Mouse (Mus musculus) heart, embryonic 12.5 days (tissue): ENCODE measurements at regions not wholly inside any gene's neighbourhood (a gene's known extent, or its start where the extent isn't known, plus 50 kb on each side); places are given as distances from the start of the nearest gene placed in this dataset.

Experiments
- ATAC-seq: fragments of 200-750 bp; cut with Nextera tagmentation; 2 replicates; pipeline ENCODE4 v1.8.0; 2017; ENCODE audit warnings: moderate TSS enrichment, moderate library complexity; ENCODE audit not compliant: insufficient number of reproducible peaks, low FRiP score
- H3K27ac ChIP-seq: fragments of 300-500 bp; sonication (generic); 2 replicates; pipeline ENCODE4 v1.5.1; 2016; ENCODE audit warnings: mild to moderate bottlenecking, moderate library complexity; ENCODE audit not compliant: poor library complexity, severe bottlenecking
- H3K27me3 ChIP-seq: fragments of 300-500 bp; sonication (generic); replicated peaks from 2 replicates; pipeline ENCODE4 v1.6.1; 2016; ENCODE audit warnings: mild to moderate bottlenecking, moderate library complexity
- H3K36me3 ChIP-seq: fragments of 300-500 bp; sonication (generic); 2 replicates; pipeline ENCODE4 v1.6.1; 2016; ENCODE audit warnings: mild to moderate bottlenecking, moderate library complexity
- H3K4me1 ChIP-seq: fragments of 300-500 bp; sonication (generic); replicated peaks from 2 replicates; pipeline ENCODE4 v1.6.1; 2016; ENCODE audit warnings: mild to moderate bottlenecking
- H3K4me2 ChIP-seq: fragments of 300-500 bp; sonication (generic); 2 replicates; pipeline ENCODE4 v1.6.1; 2016; ENCODE audit warnings: mild to moderate bottlenecking, moderate library complexity
- H3K4me3 ChIP-seq: fragments of 300-500 bp; sonication (generic); 2 replicates; pipeline ENCODE4 v1.5.1; 2016; ENCODE audit warnings: mild to moderate bottlenecking
- H3K9ac ChIP-seq: fragments of 300-500 bp; sonication (generic); 2 replicates; pipeline ENCODE4 v1.6.1; 2016; ENCODE audit warnings: mild to moderate bottlenecking, moderate library complexity
- H3K9me3 ChIP-seq: fragments of 300-500 bp; sonication (generic); replicated peaks from 2 replicates; pipeline ENCODE4 v1.6.1; 2016; ENCODE audit warnings: mild to moderate bottlenecking, moderate library complexity
- WGBS: fragments of 180-500 bp; shearing (Covaris S2); methylation state at CpG from one replicate; pipeline ENCODE4 v1.1.7; 2016; 5-methylcytosine and 5-hydroxymethylcytosine counted together

GRCm38 (mm10) chr12:54352963-54353606 lies 149.4 kb upstream of the Egln3 start:
- no peaks in the 10 kb centered on the region for H3K27me3 ChIP-seq
- WGBS, result 82% methylated on average over 10 of the region's 10 CpGs
- no peak overlapping the region for H3K4me2 ChIP-seq

GRCm38 (mm10) chr12:54350293-54350692 lies 146.6 kb upstream of the Egln3 start:
- 20% methylated on average over 1 of the region's 1 CpGs for WGBS
- H3K9ac ChIP-seq, result no peak overlapping the region
- no peak for ATAC-seq

More at GRCm38 (mm10) chr12:54352963-54353606, 149.4 kb upstream of the Egln3 start:
- no peak overlapping the region for H3K9ac ChIP-seq
- peaks cover 21% of the 10 kb centered on the region; the same call in 1 of the 2 replicates for H3K4me1 ChIP-seq
- no peak for ATAC-seq
- no peaks in the 10 kb centered on the region for H3K9me3 ChIP-seq
- no peak overlapping the region for H3K27ac ChIP-seq
- H3K36me3 ChIP-seq, result no peaks in the 10 kb centered on the region
- H3K4me3 ChIP-seq, result no peak overlapping the region

GRCm38 (mm10) chr12:54349403-54349802 lies 145.7 kb upstream of the Egln3 start:
- 59% methylated on average over 2 of the region's 2 CpGs for WGBS
- H3K27me3 ChIP-seq, result no peaks in the 10 kb centered on the region
- no peaks in the 10 kb centered on the region for H3K36me3 ChIP-seq
- no peak overlapping the region for H3K4me3 ChIP-seq
- no peaks in the 10 kb centered on the region for H3K9me3 ChIP-seq
- H3K27ac ChIP-seq, result no peak overlapping the region
- no peak overlapping the region for H3K9ac ChIP-seq
- H3K4me1 ChIP-seq, result peaks cover 21% of the 10 kb centered on the region; the same call in 1 of the 2 replicates
- no peak overlapping the region for H3K4me2 ChIP-seq
- ATAC-seq, result no peak

More at GRCm38 (mm10) chr12:54350293-54350692, 146.6 kb upstream of the Egln3 start:
- Histone ChIP-seq H3K4me2 (no peak overlapping the region), H3K4me1 (peaks cover 21% of the 10 kb centered on the region; the same call in 1 of the 2 replicates), H3K9me3 (no peaks in the 10 kb centered on the region), H3K27ac (0 out of 2 replicates have a peak overlapping the region, but pooled peaks have one; percentile 9), H3K27me3 (no peaks in the 10 kb centered on the region), H3K36me3 (no peaks in the 10 kb centered on the region), H3K4me3 (no peak overlapping the region)

GRCm38 (mm10) chr12:54343493-54343892 lies 139.8 kb upstream of the Egln3 start:
- Histone ChIP-seq H3K9ac (no peak overlapping the region), H3K4me1 (no peaks in the 10 kb centered on the region), H3K27me3 (no peaks in the 10 kb centered on the region), H3K27ac (no peak overlapping the region), H3K4me3 (no peak overlapping the region), H3K36me3 (no peaks in the 10 kb centered on the region), H3K9me3 (no peaks in the 10 kb centered on the region), H3K4me2 (no peak overlapping the region)
- 83% methylated on average over 5 of the region's 5 CpGs for WGBS
- no peak for ATAC-seq

GRCm38 (mm10) chr12:54335509-54335908 lies 131.8 kb upstream of the Egln3 start:
- H3K4me1 ChIP-seq, result peaks cover 9% of the 10 kb centered on the region; the same call in 1 of the 2 replicates
- WGBS, result 32% methylated on average over 2 of the region's 2 CpGs
- no peak for ATAC-seq
- no peaks in the 10 kb centered on the region for H3K9me3 ChIP-seq
- no peak overlapping the region for H3K9ac ChIP-seq
- H3K27me3 ChIP-seq, result no peaks in the 10 kb centered on the region
- no peak overlapping the region for H3K4me2 ChIP-seq
- no peak overlapping the region for H3K4me3 ChIP-seq
- H3K27ac ChIP-seq, result no peak overlapping the region
- H3K36me3 ChIP-seq, result no peaks in the 10 kb centered on the region

GRCm38 (mm10) chr12:54334491-54335132 lies 131.0 kb upstream of the Egln3 start:
- H3K27ac ChIP-seq, result no peak overlapping the region
- H3K9ac ChIP-seq, result no peak overlapping the region
- H3K36me3 ChIP-seq, result no peaks in the 10 kb centered on the region
- H3K9me3 ChIP-seq, result no peaks in the 10 kb centered on the region
- H3K27me3 ChIP-seq, result no peaks in the 10 kb centered on the region
- no peak overlapping the region for H3K4me3 ChIP-seq
- WGBS, result 49% methylated on average over 9 of the region's 9 CpGs
- ATAC-seq, result no peak
- H3K4me2 ChIP-seq, result no peak overlapping the region
- H3K4me1 ChIP-seq, result peaks cover 9% of the 10 kb centered on the region; the same call in 1 of the 2 replicates

- H3K4me1 ChIP-seq, result peaks cover 9% of the 10 kb centered on the region; the same call in 1 of the 2 replicates
- H3K27me3 ChIP-seq, result no peaks in the 10 kb centered on the region
- no peak overlapping the region for H3K4me2 ChIP-seq
- 86% methylated on average over 14 of the region's 14 CpGs for WGBS
- H3K36me3 ChIP-seq, result no peaks in the 10 kb centered on the region
- H3K4me3 ChIP-seq, result no peak overlapping the region
- no peak for ATAC-seq
- H3K9me3 ChIP-seq, result no peaks in the 10 kb centered on the region
- H3K9ac ChIP-seq, result no peak overlapping the region
- no peak overlapping the region for H3K27ac ChIP-seq
Observed at GRCm38 (mm10) chr12:54333632-54334321, 130.1 kb upstream of the Egln3 start.

GRCm38 (mm10) chr12:54327483-54327882 lies 123.8 kb upstream of the Egln3 start:
- Histone ChIP-seq H3K9ac (no peak overlapping the region), H3K4me2 (no peak overlapping the region), H3K4me1 (no peaks in the 10 kb centered on the region), H3K27ac (no peak overlapping the region), H3K27me3 (no peaks in the 10 kb centered on the region; the same call in 1 of the 2 replicates), H3K4me3 (no peak overlapping the region), H3K36me3 (no peaks in the 10 kb centered on the region), H3K9me3 (no peaks in the 10 kb centered on the region)
- 63% methylated on average over 1 of the region's 1 CpGs for WGBS
- 0 out of 2 replicates have a peak, but pooled peaks have one; percentile 33 for ATAC-seq

- Histone ChIP-seq H3K4me1 (no peaks in the 10 kb centered on the region), H3K36me3 (no peaks in the 10 kb centered on the region), H3K9ac (no peak overlapping the region), H3K27me3 (no peaks in the 10 kb centered on the region; the same call in 1 of the 2 replicates), H3K4me2 (no peak overlapping the region), H3K9me3 (no peaks in the 10 kb centered on the region), H3K4me3 (no peak overlapping the region), H3K27ac (no peak overlapping the region)
- 83% methylated on average over 7 of the region's 7 CpGs for WGBS
- ATAC-seq, result no peak
Observed at GRCm38 (mm10) chr12:54326571-54326970, 122.9 kb upstream of the Egln3 start.

GRCm38 (mm10) chr12:54320533-54320932 lies 116.9 kb upstream of the Egln3 start:
- Histone ChIP-seq H3K4me2 (no peak overlapping the region), H3K36me3 (no peaks in the 10 kb centered on the region), H3K9ac (no peak overlapping the region), H3K27me3 (no peaks in the 10 kb centered on the region; the same call in 1 of the 2 replicates), H3K4me1 (peaks cover 9% of the 10 kb centered on the region), H3K27ac (no peak overlapping the region), H3K4me3 (no peak overlapping the region), H3K9me3 (peaks cover 12% of the 10 kb centered on the region)
- 91% methylated on average over 5 of the region's 5 CpGs for WGBS
- no peak for ATAC-seq

GRCm38 (mm10) chr12:54316980-54317471 lies 113.4 kb upstream of the Egln3 start:
- Histone ChIP-seq H3K27me3 (no peaks in the 10 kb centered on the region), H3K4me3 (peak overlapping the region; percentile 20), H3K4me1 (peaks cover 25% of the 10 kb centered on the region), H3K9ac (peak overlapping the region; percentile 47), H3K9me3 (peaks cover 12% of the 10 kb centered on the region), H3K27ac (no peak overlapping the region), H3K36me3 (no peaks in the 10 kb centered on the region), H3K4me2 (peak overlapping the region; percentile 65)
- under 1% methylated on average over 16 of the region's 16 CpGs for WGBS
- peak; percentile 54; the same call in 1 of the 2 replicates for ATAC-seq
